Mouse (Mus musculus) neural tube, embryonic 11.5 days (tissue): ENCODE measurements around the gene Ankrd33. TPM values are rescaled to one million over a fixed set of nuclear protein-coding genes. Genes with fewer than 3 reads are reported as not detected.
"Not testable (repeated sequence)": the region's sequence is repeated elsewhere in the genome, so short reads cannot be mapped to it uniquely, and the experiment has no call there.

Source experiments
- ATAC-seq: fragments of 200-750 bp; cut with Nextera tagmentation; 2 replicates; pipeline ENCODE4 v1.8.0; 2017; ENCODE audit warnings: moderate number of reproducible peaks, mild to moderate bottlenecking, moderate TSS enrichment, moderate library complexity; ENCODE audit not compliant: insufficient read depth, low FRiP score, low TSS enrichment
- DNase-seq: peaks from one replicate; pipeline ENCODE4 v3.0.0-alpha.2; 2015; ENCODE audit warnings: low spot score
- H3K27ac ChIP-seq: fragments of 300-500 bp; sonication (generic); 2 replicates; pipeline ENCODE4 v1.5.1; 2014; ENCODE audit warnings: low read depth, mild to moderate bottlenecking, low read length
- H3K27me3 ChIP-seq: fragments of 300-500 bp; sonication (generic); 2 replicates; pipeline ENCODE4 v1.6.1; 2014; ENCODE audit warnings: mild to moderate bottlenecking, low read length, mixed read lengths; ENCODE audit not compliant: control insufficient read depth, insufficient read depth
- H3K36me3 ChIP-seq: fragments of 300-500 bp; sonication (generic); 2 replicates; pipeline ENCODE4 v1.6.1; 2014; ENCODE audit warnings: mild to moderate bottlenecking, low read length, moderate library complexity, mixed read lengths; ENCODE audit not compliant: control insufficient read depth, insufficient read depth
- H3K4me1 ChIP-seq: fragments of 300-500 bp; sonication (generic); 2 replicates; pipeline ENCODE4 v1.6.1; 2014; ENCODE audit warnings: low read length, mixed read lengths; ENCODE audit not compliant: control insufficient read depth, insufficient read depth
- H3K4me2 ChIP-seq: fragments of 300-500 bp; sonication (generic); 2 replicates; pipeline ENCODE4 v1.6.1; 2014; ENCODE audit warnings: low read depth, mild to moderate bottlenecking, moderate library complexity
- H3K4me3 ChIP-seq: fragments of 300-500 bp; sonication (generic); 2 replicates; pipeline ENCODE4 v1.5.1; 2014; ENCODE audit warnings: low read depth, low read length
- H3K9ac ChIP-seq: fragments of 300-500 bp; sonication (generic); 2 replicates; pipeline ENCODE4 v1.6.1; 2014; ENCODE audit warnings: mild to moderate bottlenecking, low read length
- H3K9me3 ChIP-seq: fragments of 300-500 bp; sonication (generic); 2 replicates; pipeline ENCODE4 v1.6.1; 2016; ENCODE audit warnings: low read length; ENCODE audit not compliant: control insufficient read depth
- WGBS: fragments of 180-500 bp; shearing (Covaris S2); extraction: QIAGEN DNeasy Blood & Tissue Kit; methylation state at CpG from one replicate; pipeline ENCODE4 v1.1.7; 2014; 5-methylcytosine and 5-hydroxymethylcytosine counted together
- polyA plus RNA-seq: library from polyadenylated mRNA; unstranded; fragments of >200 nt; fragmentation: Nextera tagmentation; extraction: Ambion mirVana; gene quantifications from 2 replicates; pipeline ENCODE4 v1.2.1, GENCODE M21; 2014

Ankrd33 gene
- polyA plus RNA-seq, 1 experiment from 2014 or later = not detected

DNA sequence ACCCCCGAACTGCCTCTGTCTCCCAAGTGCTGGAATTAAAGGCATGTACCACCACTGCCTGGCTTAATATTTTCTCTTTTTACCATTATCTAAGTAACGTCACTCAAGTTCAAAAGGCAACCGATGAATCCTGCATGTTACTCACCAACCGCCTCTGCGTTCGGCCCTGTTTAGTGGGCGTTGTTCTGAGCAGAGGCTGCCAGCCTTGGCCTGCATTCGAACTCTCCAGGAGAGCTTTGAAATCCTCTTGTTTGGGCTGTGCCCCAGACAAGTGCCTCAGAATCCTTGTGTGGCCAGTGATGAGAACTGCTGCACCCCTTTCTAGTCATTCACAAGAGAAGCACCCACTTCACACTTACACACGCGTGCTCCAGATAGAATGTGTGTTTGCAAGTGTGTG, 9.5 kb upstream of the Ankrd33 start:
- Histone ChIP-seq H3K9ac (no peak overlapping the region), H3K4me1 (peaks cover 17% of the 10 kb centered on the region), H3K4me2 (no peak overlapping the region), H3K36me3 (no peaks in the 10 kb centered on the region), H3K27ac (no peak overlapping the region), H3K4me3 (no peak overlapping the region), H3K9me3 (no peaks in the 10 kb centered on the region), H3K27me3 (no peaks in the 10 kb centered on the region)
- WGBS = 89% methylated on average over 10 of the region's 10 CpGs
- no peak for ATAC-seq
- no peak for DNase-seq

DNA sequence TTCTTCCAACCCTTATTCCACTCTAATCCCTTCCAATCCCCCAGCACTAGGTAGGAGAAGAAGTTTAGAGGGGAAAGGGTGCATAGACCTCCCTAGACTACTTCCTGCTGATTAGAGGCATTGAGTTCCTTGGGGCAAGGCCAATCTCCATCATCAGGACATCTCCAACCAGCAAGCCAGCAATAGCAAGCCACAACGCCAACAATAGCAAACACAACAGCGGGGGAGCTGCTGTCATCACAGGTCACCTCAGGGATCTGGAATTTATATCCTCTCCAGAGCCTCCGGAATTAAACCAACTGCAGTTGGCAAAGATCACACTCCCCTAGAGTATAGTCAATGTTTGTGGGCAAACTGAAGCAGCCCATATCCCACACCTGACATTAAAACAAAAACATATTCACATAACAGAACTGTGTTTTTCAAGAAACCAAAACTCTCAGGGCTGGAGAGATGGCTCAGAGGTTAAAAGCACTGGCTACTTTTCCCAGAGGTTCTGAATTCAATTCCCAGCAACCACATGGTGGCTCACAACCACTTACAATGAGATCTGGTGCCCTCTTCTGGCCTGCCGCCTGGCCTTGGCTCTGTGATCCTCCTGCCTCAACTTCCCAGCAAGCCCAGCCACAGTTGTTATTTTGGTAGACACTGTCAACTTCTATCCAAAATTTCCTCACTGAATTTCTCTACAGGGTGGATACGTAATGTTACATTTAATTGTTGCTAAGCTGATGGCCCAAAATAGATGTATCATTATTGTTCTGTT, 7.5 kb upstream of the Ankrd33 start:
- ATAC-seq (no peak), DNase-seq (no peak)
- Histone ChIP-seq H3K9ac (no peak overlapping the region), H3K9me3 (no peaks in the 10 kb centered on the region), H3K4me3 (no peak overlapping the region), H3K4me1 (peaks cover 9% of the 10 kb centered on the region), H3K27me3 (no peaks in the 10 kb centered on the region), H3K4me2 (no peak overlapping the region), H3K27ac (no peak overlapping the region), H3K36me3 (no peaks in the 10 kb centered on the region)
- WGBS = 82% methylated on average over 5 of the region's 5 CpGs

DNA sequence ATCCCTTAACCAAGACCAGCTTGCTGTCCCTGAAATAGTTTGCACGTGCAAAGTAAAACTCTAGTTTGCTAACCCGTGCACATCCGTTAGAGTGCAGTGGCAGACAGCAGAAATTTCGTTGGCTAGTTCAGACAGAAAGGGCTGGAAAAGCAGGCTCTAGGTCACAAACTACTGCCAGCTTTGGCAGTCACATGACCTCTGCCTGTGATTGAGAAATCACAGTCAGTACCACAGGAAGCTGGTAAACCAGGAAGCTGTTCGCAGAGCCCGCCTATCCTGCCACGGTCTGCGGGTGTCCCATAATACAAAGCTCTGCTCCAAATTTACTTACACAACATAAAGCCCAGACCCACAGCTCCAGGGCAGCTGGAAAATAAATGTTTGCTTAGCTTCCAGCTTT, 2.4 kb upstream of the Ankrd33 start:
- DNase-seq = no peak
- H3K9me3 ChIP-seq = no peaks in the 10 kb centered on the region
- H3K27ac ChIP-seq = no peak overlapping the region
- no peak for ATAC-seq
- WGBS = 79% methylated on average over 8 of the region's 8 CpGs
- no peak overlapping the region for H3K4me2 ChIP-seq
- no peaks in the 10 kb centered on the region for H3K36me3 ChIP-seq
- H3K9ac ChIP-seq = no peak overlapping the region
- H3K27me3 ChIP-seq = no peaks in the 10 kb centered on the region
- no peak overlapping the region for H3K4me3 ChIP-seq
- no peaks in the 10 kb centered on the region for H3K4me1 ChIP-seq

DNA sequence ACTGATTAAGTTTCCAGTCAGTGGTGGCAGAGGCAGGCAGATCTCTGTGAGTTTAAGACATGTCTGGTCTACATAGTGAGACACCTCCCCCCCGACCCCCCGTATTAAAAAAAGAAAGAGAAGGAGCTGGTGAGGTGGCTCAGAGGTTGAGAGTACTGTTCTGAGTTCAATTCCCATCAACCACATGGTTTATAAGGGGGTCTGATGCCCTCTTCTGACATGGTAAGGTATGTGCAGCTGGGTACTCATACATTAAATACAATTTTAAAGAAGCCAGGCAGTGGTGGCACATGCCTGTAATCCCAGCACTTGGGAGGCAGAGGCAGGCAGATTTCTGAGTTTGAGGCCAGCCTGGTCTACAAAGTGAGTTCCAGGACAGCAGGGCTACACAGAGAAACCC, 1.8 kb upstream of the Ankrd33 start:
- H3K4me1 ChIP-seq, ATAC-seq, H3K36me3 ChIP-seq, H3K27ac ChIP-seq, H3K27me3 ChIP-seq, DNase-seq, H3K4me2 ChIP-seq, H3K4me3 ChIP-seq, H3K9ac ChIP-seq, H3K9me3 ChIP-seq: not testable (repeated sequence)
- 91% methylated on average over 2 of the region's 2 CpGs for WGBS

DNA sequence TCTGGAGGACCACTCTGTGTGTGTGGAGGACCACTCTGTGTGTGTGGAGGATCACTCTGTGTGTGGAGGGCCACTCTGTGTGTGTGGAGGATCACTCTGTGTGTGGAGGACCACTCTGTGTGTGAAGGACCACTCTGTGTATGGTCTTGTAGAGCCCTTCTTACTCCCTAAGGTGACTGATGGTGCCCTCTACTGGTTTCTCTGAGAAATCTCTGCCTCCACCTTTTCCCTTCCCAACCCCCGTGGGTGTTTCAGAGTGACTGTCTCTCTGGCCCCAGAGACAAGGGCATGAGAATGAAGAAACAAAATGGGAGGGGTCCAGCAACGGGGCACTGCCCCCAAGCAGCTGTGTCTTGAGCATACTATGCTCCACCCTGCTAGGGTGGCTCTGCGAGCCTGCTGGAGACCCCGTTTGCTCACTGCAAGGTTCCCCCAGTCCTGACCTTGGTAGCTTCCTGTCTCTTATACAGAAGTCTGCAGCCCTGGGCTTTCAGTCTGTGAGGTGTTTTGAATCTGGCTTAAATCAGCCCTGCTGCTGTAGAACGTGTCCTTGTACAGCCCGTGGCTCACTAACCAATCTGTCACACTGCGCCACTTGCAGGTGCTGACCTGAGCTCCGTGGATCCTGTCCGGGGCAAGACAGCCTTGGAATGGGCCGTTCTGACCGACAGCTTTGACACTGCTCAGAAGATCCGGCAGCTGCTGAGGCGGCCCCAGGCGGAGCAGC, 3.0 kb downstream of the Ankrd33 start:
- Histone ChIP-seq H3K27ac (no peak overlapping the region), H3K4me3 (no peak overlapping the region), H3K36me3 (no peaks in the 10 kb centered on the region), H3K9ac (no peak overlapping the region), H3K4me1 (no peaks in the 10 kb centered on the region), H3K27me3 (no peaks in the 10 kb centered on the region), H3K4me2 (no peak overlapping the region), H3K9me3 (no peaks in the 10 kb centered on the region)
- ATAC-seq (no peak), DNase-seq (no peak)
- 66% methylated on average over 14 of the region's 14 CpGs for WGBS

DNA sequence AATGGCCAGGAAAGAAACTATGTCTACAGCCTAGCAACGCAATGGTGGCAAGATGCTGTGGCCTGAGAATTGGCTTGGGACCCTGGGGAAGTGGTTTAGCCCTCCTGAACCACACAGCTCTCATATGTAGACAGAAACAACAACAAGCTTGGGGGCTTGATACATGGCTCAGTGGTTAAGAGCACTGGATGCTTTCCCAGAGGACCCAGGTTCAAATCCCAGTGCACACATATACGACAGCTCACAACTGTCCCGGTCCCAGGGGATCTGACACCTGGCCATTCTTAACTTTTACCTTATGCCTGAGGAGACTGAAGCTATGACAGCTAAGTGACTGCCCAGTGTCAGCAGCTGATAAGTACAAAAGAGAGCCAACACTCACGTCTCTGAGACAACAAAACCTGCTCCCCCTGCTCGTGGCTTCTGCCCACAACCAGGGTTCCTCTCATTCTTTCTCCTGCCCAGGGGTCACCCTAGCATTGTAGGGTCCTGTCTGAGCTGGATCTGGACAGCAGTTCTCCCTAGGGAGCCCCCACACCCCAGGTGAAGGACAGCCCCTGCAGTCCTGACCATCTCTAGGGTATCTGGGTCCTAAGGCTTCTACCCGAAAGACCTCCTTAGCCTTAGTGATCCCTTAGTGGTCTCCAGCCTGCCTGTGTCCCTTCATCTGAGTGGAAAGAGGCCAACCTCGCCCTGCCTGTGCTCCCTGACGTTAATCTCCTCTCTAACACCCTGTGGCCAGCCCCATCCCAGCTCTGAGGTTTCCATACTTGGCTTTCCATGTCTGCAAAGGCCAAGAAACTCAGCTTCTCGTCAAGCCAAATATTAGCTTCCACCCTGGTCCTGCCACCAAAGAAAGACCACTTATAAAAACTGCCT, 6.1 kb downstream of the Ankrd33 start:
- no peak overlapping the region for H3K9ac ChIP-seq
- H3K36me3 ChIP-seq = no peaks in the 10 kb centered on the region
- no peaks in the 10 kb centered on the region for H3K9me3 ChIP-seq
- no peak overlapping the region for H3K4me3 ChIP-seq
- no peak for ATAC-seq
- H3K27me3 ChIP-seq = no peaks in the 10 kb centered on the region
- H3K4me2 ChIP-seq = no peak overlapping the region
- no peak overlapping the region for H3K27ac ChIP-seq
- DNase-seq = no peak
- H3K4me1 ChIP-seq = no peaks in the 10 kb centered on the region
- WGBS = 73% methylated on average over 9 of the region's 9 CpGs

DNA sequence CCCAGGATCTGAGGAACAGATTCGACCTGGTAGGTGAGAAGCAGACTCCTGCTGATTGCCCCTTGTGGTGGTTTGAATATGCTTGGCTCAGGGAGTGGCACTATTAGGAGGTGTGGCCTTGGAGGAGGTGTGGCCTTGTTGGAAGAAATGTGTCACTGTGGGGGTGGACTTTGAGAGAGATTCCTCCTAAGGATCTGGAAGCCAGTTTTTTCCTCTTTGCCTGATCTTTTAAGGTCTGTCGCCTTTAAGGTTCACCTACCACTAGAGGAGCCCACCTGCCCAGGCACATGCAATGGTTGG, 6.7 kb downstream of the Ankrd33 start:
- DNase-seq = no peak
- 25% methylated on average over 2 of the region's 2 CpGs for WGBS
- no peak for ATAC-seq

DNA sequence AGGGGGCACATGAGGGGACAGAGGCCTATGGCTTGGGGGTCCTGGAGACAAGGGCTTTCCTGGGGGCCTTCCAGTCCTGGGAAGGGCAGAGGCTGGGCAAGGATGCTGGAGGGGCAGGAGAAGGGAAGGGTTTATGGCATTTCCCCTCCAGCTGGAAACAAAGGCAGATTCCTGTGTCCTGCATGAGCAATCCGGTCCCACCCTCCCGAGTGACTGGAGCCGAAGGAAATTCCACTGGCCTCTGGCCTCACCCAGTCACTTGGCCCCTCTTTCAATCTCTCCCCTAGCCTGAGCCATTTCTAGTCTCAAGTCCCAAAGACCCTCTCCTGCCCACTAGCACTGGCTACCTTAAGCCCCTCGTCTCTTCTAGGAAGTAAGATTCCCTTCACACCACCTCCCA, 7.6 kb downstream of the Ankrd33 start:
- H3K36me3 ChIP-seq = no peaks in the 10 kb centered on the region
- no peak overlapping the region; the same call in 1 of the 2 replicates for H3K9ac ChIP-seq
- H3K27ac ChIP-seq = no peak overlapping the region
- H3K9me3 ChIP-seq = no peaks in the 10 kb centered on the region
- H3K27me3 ChIP-seq = peaks cover 7% of the 10 kb centered on the region
- DNase-seq (no peak), ATAC-seq (no peak)
- H3K4me1 ChIP-seq = no peaks in the 10 kb centered on the region
- WGBS = 45% methylated on average over 4 of the region's 4 CpGs
- no peak overlapping the region for H3K4me2 ChIP-seq
- H3K4me3 ChIP-seq = no peak overlapping the region

More for the DNA sequence above, 6.7 kb downstream of the Ankrd33 start:
- H3K27ac ChIP-seq = no peak overlapping the region
- H3K4me1 ChIP-seq = no peaks in the 10 kb centered on the region
- H3K4me2 ChIP-seq = no peak overlapping the region
- H3K9ac ChIP-seq = no peak overlapping the region
- H3K9me3 ChIP-seq = no peaks in the 10 kb centered on the region
- H3K36me3 ChIP-seq = no peaks in the 10 kb centered on the region
- H3K4me3 ChIP-seq = no peak overlapping the region
- no peaks in the 10 kb centered on the region for H3K27me3 ChIP-seq
